In genomic region chr10:59131926-59132628, GRCm38 (mm10) we compare ENCODE assay signal across 14 mouse cellular contexts.
DNase-seq lines count a peak whose midpoint lies in the region; ATAC-seq and TF ChIP-seq lines count a peak whose summit lies in the region.
"Had no signal": no experiment of that assay in that cellular context is flagged by ENCODE, and none has a peak within 500 bp of the region (broad histone marks: within the 10 kb centered on the region; RNA-seq: fewer than 3 reads in every experiment).

No protein-coding gene starts in this region.

- no peaks in the 10 kb centered on the region for H3K9me3 ChIP-seq in kidney, postnatal 0 days (replicated peaks; ENCODE audit: low read length)
- H3K9me3 ChIP-seq in kidney, embryonic 14.5 days (ENCODE audit: control insufficient read depth, low read length) = no peaks in the 10 kb centered on the region
- H3K9me3 ChIP-seq: forebrain, embryonic 12.5 days; hindbrain, embryonic 10.5 days had no signal

- peak; percentile 14 for DNase-seq in kidney, postnatal 0 days (ENCODE audit: low spot score)
- peak; percentile 6 for DNase-seq in hindlimb bud, embryonic 11.5 days (ENCODE audit: extremely low spot score, low read depth, low spot score)
- peak; percentile 71 for DNase-seq in lung, postnatal 36 days
- peak; percentile 36 to 49 for DNase-seq in thymus, postnatal 36 days
- DNase-seq in layer of hippocampus, postnatal 36 days = no peak
- no peak for DNase-seq in spleen, postnatal 4 days (ENCODE audit: low spot score in 2 of 2)
- DNase-seq: adrenal gland, postnatal 14 days; cerebellum, adult 8-10 months; right cerebral cortex, adult 18-20 months had no signal

- H3K27me3 ChIP-seq in kidney, postnatal 0 days (ENCODE audit: insufficient read depth, low read length) = no peaks in the 10 kb centered on the region
- H3K27me3 ChIP-seq in kidney, embryonic 14.5 days (ENCODE audit: control insufficient read depth, insufficient read depth, low read length) = no peaks in the 10 kb centered on the region
- H3K27me3 ChIP-seq: forebrain, embryonic 12.5 days had no signal

- no peaks in the 10 kb centered on the region for H3K4me1 ChIP-seq in kidney, postnatal 0 days (replicated peaks; ENCODE audit: insufficient read depth, low read length)
- H3K4me1 ChIP-seq in kidney, embryonic 14.5 days (ENCODE audit: control insufficient read depth, insufficient read depth, low read length) = no peaks in the 10 kb centered on the region
- H3K4me1 ChIP-seq: hindbrain, embryonic 10.5 days had no signal

- no peak overlapping the region for H3K4me3 ChIP-seq in kidney, postnatal 0 days (replicated peaks; ENCODE audit: low read depth, low read length)
- no peak overlapping the region for H3K4me3 ChIP-seq in kidney, embryonic 14.5 days (ENCODE audit: low read length)
- H3K4me3 ChIP-seq: forebrain, embryonic 12.5 days; hindbrain, embryonic 10.5 days; myocyte had no signal

- no peak overlapping the region for H3K27ac ChIP-seq in kidney, postnatal 0 days
- no peak overlapping the region for H3K27ac ChIP-seq in kidney, embryonic 14.5 days (ENCODE audit: low read depth, low read length)
- H3K27ac ChIP-seq: forebrain, embryonic 12.5 days; hindbrain, embryonic 10.5 days; liver, embryonic 14.5 days had no signal

- H3K36me3 ChIP-seq in kidney, postnatal 0 days (ENCODE audit: insufficient read depth, low read length) = no peaks in the 10 kb centered on the region
- H3K36me3 ChIP-seq in kidney, embryonic 14.5 days (ENCODE audit: control insufficient read depth, insufficient read depth, low read length) = no peaks in the 10 kb centered on the region
- H3K36me3 ChIP-seq: forebrain, embryonic 12.5 days; hindbrain, embryonic 10.5 days had no signal

- 62% methylated on average over 20 of the region's 20 CpGs for WGBS in kidney, postnatal 0 days
- 72% methylated on average over 20 of the region's 20 CpGs for WGBS in kidney, embryonic 14.5 days

- TF ChIP-seq CTCF in kidney, postnatal 0 days (IDR thresholded peaks at IDR 0.05; ENCODE audit: low read depth) = no peak

- no peak for ATAC-seq in kidney, postnatal 0 days (replicated peaks; ENCODE audit: low FRiP score, low read depth)
- no peak for ATAC-seq in kidney, embryonic 14.5 days (ENCODE audit: low FRiP score, low TSS enrichment)

- no peak overlapping the region for H3K9ac ChIP-seq in kidney, postnatal 0 days (ENCODE audit: low read depth, low read length)
- H3K9ac ChIP-seq in kidney, embryonic 14.5 days (ENCODE audit: low read depth, low read length) = no peak overlapping the region
- H3K9ac ChIP-seq: forebrain, embryonic 12.5 days; liver, embryonic 14.5 days had no signal

- H3K4me2 ChIP-seq in kidney, postnatal 0 days (ENCODE audit: low read length) = no peak overlapping the region
- H3K4me2 ChIP-seq in kidney, embryonic 14.5 days (replicated peaks; ENCODE audit: low read depth, low read length) = no peak overlapping the region
- H3K4me2 ChIP-seq: forebrain, embryonic 12.5 days had no signal

Comparison
In these comparisons a context has a peak if more than half of its experiments do, and no peak if none do; other contexts are left out.
1. DNase-seq: peak in kidney, postnatal 0 days (single experiment), hindlimb bud, embryonic 11.5 days (single experiment), lung, postnatal 36 days (single experiment) and thymus, postnatal 36 days (2 of 2); none in layer of hippocampus, postnatal 36 days (0 of 2) and spleen, postnatal 4 days (0 of 2).